Mouse (Mus musculus) left cerebral cortex, adult 8-10 months (tissue): ENCODE results near the gene Gm11099. TPM values are rescaled to one million over a fixed set of nuclear protein-coding genes. Genes with fewer than 3 reads are reported as not detected.

ENCODE experiments used
- DNase-seq, 2 experiments: peaks; one replicate each; pipeline ENCODE4 v3.0.0; 2022; ENCODE audit warnings: low spot score in 2 of 2
- total RNA-seq, 4 experiments: library from RNA; stranded (reverse); gene quantifications; 2 replicates each; pipeline ENCODE4 v1.2.4; 2022

Gm11099 gene
- not detected for total RNA-seq

DNA sequence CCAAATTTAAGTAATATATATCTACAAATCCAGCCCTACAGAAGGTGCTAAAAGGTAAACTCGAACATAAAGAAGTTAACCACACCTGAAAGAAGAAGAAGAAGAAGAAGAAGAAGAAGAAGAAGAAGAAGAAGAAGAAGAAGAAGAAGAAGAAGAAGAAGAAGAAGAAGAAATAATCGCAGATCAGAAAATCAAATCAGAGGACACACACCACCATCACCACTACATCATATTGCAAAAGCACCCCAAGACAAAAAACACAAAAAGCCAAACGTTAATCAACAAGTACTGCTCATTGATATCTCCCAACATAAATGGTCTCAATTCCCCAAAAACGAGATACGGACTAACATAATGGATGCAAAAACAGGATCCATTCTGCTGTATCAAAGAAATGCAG lies at the start of gene Gm11099:
Gm11099 (plus strand) TSS at position 301 of the 400 bp plus-strand sequence.
- DNase-seq, result no peak

- no peak for DNase-seq
These were observed 46.3 kb upstream of the Gm11099 start for GRCm38 (mm10) chr2:58812941-58813340.

DNA sequence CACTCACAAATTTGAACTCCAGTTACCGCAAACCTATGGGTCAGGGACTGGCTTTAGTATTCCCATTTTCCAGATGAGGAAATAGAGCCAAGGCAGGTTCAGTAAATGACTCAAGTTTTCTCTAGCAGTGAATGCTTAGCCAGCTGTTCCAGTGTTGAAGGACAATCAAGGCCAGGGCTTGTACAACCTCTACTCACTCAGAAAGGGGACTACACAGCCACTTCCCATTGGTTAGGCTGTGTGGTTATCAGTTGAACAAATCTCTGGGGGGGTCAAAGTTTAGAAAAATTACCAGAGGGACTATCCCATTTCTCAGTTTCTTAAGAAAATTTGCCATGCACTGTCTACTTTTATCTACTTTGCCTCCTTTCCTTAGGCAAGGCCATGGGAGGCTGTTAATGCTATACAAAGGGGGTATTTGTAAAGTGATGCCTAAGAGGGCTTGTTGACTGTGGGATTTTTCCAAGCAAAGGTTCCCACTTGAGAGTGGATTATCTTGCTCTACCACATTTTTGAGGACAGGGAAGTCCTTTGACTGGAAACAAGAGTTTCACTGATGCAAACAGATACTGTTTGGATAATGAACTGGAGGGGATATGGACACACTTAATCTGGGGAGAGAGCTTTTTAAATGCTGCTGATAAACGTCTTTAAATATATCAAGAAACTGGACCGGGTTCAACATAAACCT lies 30.2 kb upstream of the Gm11099 start:
- no peak for DNase-seq

- DNase-seq, result no peak
These were observed 29.1 kb upstream of the Gm11099 start for GRCm38 (mm10) chr2:58829981-58830742.

DNA sequence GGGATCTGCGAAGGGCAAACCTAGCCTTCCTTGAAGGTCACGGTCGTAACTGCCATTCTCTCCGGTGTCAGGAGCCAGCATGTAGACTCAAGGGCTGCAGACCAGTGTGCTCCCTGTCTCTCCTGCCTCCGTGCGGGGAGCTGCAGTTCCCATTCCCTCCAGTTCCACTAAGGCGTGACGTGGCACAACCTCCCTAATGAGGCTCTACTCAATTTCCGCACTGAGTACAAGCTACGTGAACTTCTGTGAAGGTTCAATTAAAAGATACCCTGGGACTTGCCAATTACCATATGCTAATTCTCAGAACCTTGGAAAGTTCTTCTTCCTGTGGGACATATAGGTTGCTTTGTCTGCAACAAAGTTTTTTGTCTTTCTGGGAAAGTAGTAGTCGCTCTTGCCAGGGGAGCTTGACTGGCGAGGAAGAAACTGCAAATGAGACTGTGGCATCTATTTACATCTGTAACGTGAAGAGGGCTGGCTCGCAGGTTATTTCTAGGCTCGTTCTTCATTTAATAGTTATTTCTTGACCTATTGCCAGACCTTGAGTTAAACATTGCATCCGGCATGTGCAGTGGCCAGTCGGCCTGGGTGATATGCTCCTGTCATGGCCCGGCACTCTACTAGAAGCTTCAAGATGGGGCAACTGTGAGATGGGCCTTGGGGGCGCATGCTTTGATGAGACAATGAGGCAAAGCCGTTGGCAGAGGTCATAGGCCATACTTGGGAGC lies 26.8 kb upstream of the Gm11099 start:
- no peak for DNase-seq

- DNase-seq, result no peak
These were observed 18.2 kb upstream of the Gm11099 start for GRCm38 (mm10) chr2:58841021-58841420.

GRCm38 (mm10) chr2:58842443-58842842 lies 16.8 kb upstream of the Gm11099 start:
- DNase-seq, result no peak

GRCm38 (mm10) chr2:58844499-58844898 lies 14.7 kb upstream of the Gm11099 start:
- DNase-seq, result no peak

GRCm38 (mm10) chr2:58879876-58880275 lies 20.6 kb downstream of the Gm11099 start:
- DNase-seq, result no peak

DNA sequence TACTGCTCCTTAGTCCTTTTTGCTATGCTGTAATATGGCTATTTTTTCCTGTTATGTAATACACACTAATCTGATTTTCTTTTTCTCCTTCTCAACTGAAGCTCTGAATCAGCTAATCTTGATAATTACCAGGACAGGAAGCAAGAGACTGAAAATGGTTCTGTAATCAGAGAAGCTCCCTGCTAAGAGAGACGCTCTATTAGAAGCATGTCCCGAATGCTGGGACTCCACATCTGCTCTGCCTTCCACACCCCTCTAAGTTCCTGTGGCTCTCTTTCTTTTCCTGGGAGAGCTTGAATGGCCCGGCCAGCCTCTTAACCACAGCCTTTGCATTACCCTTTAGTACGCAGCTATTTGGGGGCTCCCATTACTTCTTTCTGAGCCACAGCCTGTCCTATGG lies 45.8 kb downstream of the Gm11099 start:
- no peak for DNase-seq

GRCm38 (mm10) chr2:58906814-58907516 lies 47.7 kb downstream of the Gm11099 start:
- DNase-seq, result no peak

DNA sequence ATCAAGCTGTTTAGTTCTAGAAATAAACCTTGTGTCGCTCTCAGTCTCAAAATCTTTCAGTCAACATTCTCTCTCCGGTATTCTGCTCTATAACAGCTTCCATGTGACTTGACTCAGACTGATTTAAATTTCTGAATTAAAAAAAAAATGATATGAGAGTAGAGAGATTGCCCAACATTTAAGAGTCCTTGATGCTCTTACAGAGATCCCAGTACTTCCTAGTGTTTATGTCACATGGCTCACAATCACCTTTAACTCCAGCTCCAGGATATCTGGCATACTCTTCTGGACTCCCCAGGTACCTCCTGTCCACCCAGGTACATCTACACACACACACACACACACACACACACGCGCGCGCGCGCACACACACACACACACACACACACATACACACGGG lies 53.1 kb downstream of the Gm11099 start:
- DNase-seq, result no peak

- DNase-seq, result no peak
These were observed 59.1 kb downstream of the Gm11099 start for GRCm38 (mm10) chr2:58918351-58918750.

- peak in 1 of 2 experiments; percentile 27 for DNase-seq
These were observed 66.3 kb downstream of the Gm11099 start for GRCm38 (mm10) chr2:58925551-58925950.

GRCm38 (mm10) chr2:58941361-58941760 lies 82.1 kb downstream of the Gm11099 start:
- peak in 1 of 2 experiments; percentile 11 for DNase-seq

GRCm38 (mm10) chr2:58948796-58949195 lies 89.6 kb downstream of the Gm11099 start:
- no peak for DNase-seq

- DNase-seq, result no peak
These were observed 92.9 kb downstream of the Gm11099 start for GRCm38 (mm10) chr2:58952101-58952500.

- DNase-seq, result no peak
These were observed 97.1 kb downstream of the Gm11099 start for GRCm38 (mm10) chr2:58956351-58956750.

DNA sequence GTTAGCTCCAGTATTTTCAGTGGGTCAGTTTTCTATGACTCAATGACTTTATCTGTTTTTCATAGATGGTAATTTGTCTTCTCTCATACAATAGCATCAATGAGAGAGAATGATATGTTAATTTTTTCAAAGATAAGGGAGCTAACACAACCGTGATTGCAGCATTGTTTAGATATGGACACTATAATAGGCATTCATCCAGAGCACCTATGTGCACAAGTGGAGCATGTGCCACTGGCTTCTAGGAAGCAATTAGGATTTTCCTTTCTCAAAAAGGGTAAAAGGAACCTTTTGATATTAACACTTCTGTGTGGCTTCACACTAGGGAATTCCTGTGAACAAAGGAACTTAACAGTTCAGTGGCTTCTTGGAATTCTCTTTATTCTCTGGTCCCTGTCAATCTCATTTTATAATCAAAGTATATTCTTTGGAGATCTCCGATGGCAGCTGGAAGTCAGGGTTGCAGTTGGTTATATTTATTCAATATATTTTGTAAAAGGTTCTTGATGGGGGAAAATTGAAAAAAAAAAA lies 97.6 kb downstream of the Gm11099 start:
- DNase-seq, result no peak
